Mouse (Mus musculus) small intestine, adult 2 months (tissue): ENCODE results near the gene Dgke. TPM values are rescaled to one million over a fixed set of nuclear protein-coding genes. Genes with fewer than 3 reads are reported as not detected.
A peak's percentile ranks its signal among the peaks of the same experiment; 100 is the strongest.

Experiments used
- H3K27ac ChIP-seq: fragments of 200-500 bp; 2 replicates; pipeline ENCODE4 v1.5.1; 2012; ENCODE audit warnings: low read depth, low read length, control low read depth, inconsistent platforms; ENCODE audit not compliant: insufficient read depth
- H3K27me3 ChIP-seq: fragments of 200-500 bp; 2 replicates; pipeline ENCODE4 v1.6.1; 2012; ENCODE audit warnings: mild to moderate bottlenecking, moderate library complexity, low read length, inconsistent platforms; ENCODE audit not compliant: control insufficient read depth, insufficient read depth
- H3K36me3 ChIP-seq: fragments of 200-500 bp; 2 replicates; pipeline ENCODE4 v1.6.1; 2012; ENCODE audit warnings: mild to moderate bottlenecking, low read length, control low read depth, inconsistent platforms; ENCODE audit not compliant: control insufficient read depth, insufficient read depth
- H3K4me1 ChIP-seq: fragments of 200-500 bp; 2 replicates; pipeline ENCODE4 v1.6.1; 2012; ENCODE audit warnings: low read length, inconsistent platforms, mixed read lengths; ENCODE audit not compliant: control insufficient read depth, insufficient read depth, insufficient read length
- H3K4me3 ChIP-seq: fragments of 200-500 bp; 2 replicates; pipeline ENCODE4 v1.5.1; 2012; ENCODE audit warnings: low read depth, mild to moderate bottlenecking, control low read depth, inconsistent platforms, low read length, moderate library complexity
- CTCF ChIP-seq: fragments of 200-500 bp; IDR thresholded peaks from 2 replicates; pipeline ENCODE4 v1.5.1; 2012; ENCODE audit warnings: low read depth, mild to moderate bottlenecking, control low read depth, inconsistent platforms, low read length, moderate library complexity, mixed read lengths; ENCODE audit not compliant: insufficient replicate concordance, insufficient read length; ENCODE audit errors: extremely low read depth
- POLR2A ChIP-seq: fragments of 200-500 bp; IDR thresholded peaks from 2 replicates; pipeline ENCODE4 v1.6.1; 2012; ENCODE audit warnings: low read depth, mild to moderate bottlenecking, control low read depth, inconsistent platforms, low read length, moderate library complexity
- WGBS: fragments of 180-500 bp; shearing (Covaris S2); methylation state at CpG from one replicate; pipeline ENCODE4 v1.1.7; 2018; 5-methylcytosine and 5-hydroxymethylcytosine counted together
- polyA plus RNA-seq: library from polyadenylated mRNA; depleted of rRNA; stranded (reverse); fragments of >200 nt; gene quantifications from 2 replicates; pipeline ENCODE4 v1.2.3, GENCODE M21; 2012

The Dgke gene
- polyA plus RNA-seq, 1 experiment = 3.2 TPM

DNA sequence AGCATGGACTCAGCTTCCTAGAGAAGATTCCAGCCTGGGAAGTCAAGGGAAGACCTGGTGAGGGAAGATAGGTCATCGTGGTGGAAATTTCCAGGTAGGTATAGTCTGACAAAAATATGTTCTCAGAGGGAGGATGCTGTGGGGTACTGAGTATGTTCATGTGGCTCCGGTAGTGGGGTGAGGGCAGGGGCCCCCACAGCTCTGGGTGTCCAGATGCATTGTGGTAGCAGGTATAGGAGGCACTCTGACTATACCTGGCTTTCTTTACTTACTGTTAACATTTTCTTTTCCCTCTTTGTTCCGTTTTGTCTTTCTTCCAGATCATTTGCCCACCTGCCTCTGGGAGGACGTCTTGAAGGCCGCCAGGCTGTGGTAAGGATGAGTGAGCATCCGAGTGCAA is 524 bp downstream of the Dgke start:
- no peaks in the 10 kb centered on the region for H3K36me3 ChIP-seq
- no peak overlapping the region for H3K4me3 ChIP-seq
- H3K4me1 ChIP-seq = no peaks in the 10 kb centered on the region
- H3K27me3 ChIP-seq = no peaks in the 10 kb centered on the region
- H3K27ac ChIP-seq = no peak overlapping the region
- WGBS = 83% methylated on average over 6 of the region's 6 CpGs
- TF ChIP-seq POLR2A = no peak
- TF ChIP-seq CTCF = no peak

GRCm38 (mm10) chr11:89065297-89065696 is 1.4 kb downstream of the Dgke start:
- no peaks in the 10 kb centered on the region for H3K27me3 ChIP-seq
- TF ChIP-seq POLR2A (no peak), CTCF (peak; percentile 36; the same call in 1 of the 2 replicates)
- peaks cover 4% of the 10 kb centered on the region; the same call in 1 of the 2 replicates for H3K4me1 ChIP-seq
- no peak overlapping the region for H3K4me3 ChIP-seq
- H3K27ac ChIP-seq = no peak overlapping the region
- H3K36me3 ChIP-seq = no peaks in the 10 kb centered on the region
- 98% methylated on average over 3 of the region's 3 CpGs for WGBS

DNA sequence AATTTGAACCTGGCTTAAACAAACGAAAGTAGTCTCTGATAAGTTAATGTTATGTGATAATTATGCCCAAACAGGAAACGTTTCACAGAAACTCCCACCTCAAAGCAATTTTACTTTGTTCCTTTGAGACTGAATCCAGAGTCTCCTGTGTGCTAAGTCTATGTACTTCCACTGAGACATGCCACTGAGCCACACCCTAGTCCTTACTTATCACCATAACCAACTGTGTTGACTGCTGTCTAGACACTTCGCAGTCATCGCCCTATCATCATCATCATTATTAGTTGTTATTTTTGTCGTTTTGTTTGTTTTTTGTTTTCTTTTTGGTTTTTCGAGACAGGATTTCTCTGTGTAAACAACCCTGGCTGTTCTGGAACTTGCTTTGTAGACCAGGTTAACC is 2.3 kb downstream of the Dgke start:
- 49% methylated on average over 6 of the region's 6 CpGs for WGBS
- peaks cover 4% of the 10 kb centered on the region for H3K4me1 ChIP-seq
- no peaks in the 10 kb centered on the region for H3K36me3 ChIP-seq
- H3K27me3 ChIP-seq = no peaks in the 10 kb centered on the region
- TF ChIP-seq CTCF (no peak), POLR2A (no peak)
- H3K4me3 ChIP-seq = no peak overlapping the region
- no peak overlapping the region for H3K27ac ChIP-seq

DNA sequence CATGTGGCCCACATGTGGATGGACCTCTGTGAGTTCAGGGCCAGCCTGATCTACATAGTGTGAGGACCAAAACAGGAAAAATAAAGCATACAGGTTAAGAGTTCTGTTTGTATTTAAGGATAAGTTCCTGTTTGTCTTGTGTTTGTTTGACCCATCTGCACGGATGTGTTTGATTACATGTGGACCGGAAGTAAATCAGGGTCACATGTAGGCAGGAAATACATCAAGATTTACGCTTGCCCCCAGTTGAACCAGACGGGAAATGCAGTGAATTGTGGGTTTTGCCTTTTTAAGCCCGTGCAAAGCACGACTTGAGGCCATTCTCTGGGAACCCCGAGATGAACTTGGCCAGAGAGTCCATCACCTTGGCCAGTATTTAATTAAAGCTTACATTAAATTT is 5.3 kb downstream of the Dgke start:
- 71% methylated on average over 7 of the region's 7 CpGs for WGBS
- Histone ChIP-seq H3K4me3 (no peak overlapping the region), H3K27ac (no peak overlapping the region), H3K27me3 (no peaks in the 10 kb centered on the region), H3K36me3 (no peaks in the 10 kb centered on the region), H3K4me1 (peaks cover 5% of the 10 kb centered on the region)
- TF ChIP-seq CTCF (no peak), POLR2A (no peak)

- H3K36me3 ChIP-seq = no peaks in the 10 kb centered on the region
- H3K27ac ChIP-seq = peak overlapping the region; percentile 6; the same call in 1 of the 2 replicates
- no peaks in the 10 kb centered on the region for H3K27me3 ChIP-seq
- under 1% methylated on average over 63 of the region's 63 CpGs for WGBS
- peaks cover 8% of the 10 kb centered on the region for H3K4me1 ChIP-seq
- peak overlapping the region; percentile 78 for H3K4me3 ChIP-seq
- no peak for TF ChIP-seq CTCF
- 0 out of 2 replicates have a peak, but pooled peaks have one; percentile 1 for TF ChIP-seq POLR2A
These were observed 6.1 kb downstream of the Dgke start for GRCm38 (mm10) chr11:89060423-89061089.

DNA sequence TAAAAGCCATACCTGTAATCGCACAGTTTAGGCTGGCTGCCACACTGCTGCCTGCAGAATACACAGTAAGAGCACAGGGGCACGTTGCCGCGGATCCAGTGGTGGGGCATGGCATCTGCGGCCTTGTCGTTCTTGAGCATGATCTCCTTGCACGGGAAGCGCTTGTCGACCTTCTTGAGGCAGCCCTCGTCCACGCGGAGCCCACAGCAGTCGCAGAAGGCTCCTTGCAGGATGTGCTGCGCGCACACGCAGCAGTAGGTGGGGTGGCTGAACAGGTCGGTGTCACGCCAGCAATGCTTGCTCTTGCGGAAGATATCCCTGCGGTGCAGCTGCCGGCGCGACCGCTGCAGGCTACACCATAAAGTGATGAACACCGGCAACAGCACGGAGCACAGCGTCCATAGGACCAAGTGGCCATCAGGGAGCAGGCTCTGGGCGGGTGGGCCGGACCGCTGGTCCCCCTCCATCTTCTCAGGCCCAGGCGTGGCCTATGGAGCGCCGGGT is 6.7 kb downstream of the Dgke start:
- TF ChIP-seq POLR2A (no peak), CTCF (no peak)
- H3K27ac ChIP-seq = peak overlapping the region; percentile 6; the same call in 1 of the 2 replicates
- peaks cover 8% of the 10 kb centered on the region for H3K4me1 ChIP-seq
- no peaks in the 10 kb centered on the region for H3K27me3 ChIP-seq
- under 1% methylated on average over 33 of the region's 33 CpGs for WGBS
- peak overlapping the region; percentile 78 for H3K4me3 ChIP-seq
- H3K36me3 ChIP-seq = peaks cover 2% of the 10 kb centered on the region

DNA sequence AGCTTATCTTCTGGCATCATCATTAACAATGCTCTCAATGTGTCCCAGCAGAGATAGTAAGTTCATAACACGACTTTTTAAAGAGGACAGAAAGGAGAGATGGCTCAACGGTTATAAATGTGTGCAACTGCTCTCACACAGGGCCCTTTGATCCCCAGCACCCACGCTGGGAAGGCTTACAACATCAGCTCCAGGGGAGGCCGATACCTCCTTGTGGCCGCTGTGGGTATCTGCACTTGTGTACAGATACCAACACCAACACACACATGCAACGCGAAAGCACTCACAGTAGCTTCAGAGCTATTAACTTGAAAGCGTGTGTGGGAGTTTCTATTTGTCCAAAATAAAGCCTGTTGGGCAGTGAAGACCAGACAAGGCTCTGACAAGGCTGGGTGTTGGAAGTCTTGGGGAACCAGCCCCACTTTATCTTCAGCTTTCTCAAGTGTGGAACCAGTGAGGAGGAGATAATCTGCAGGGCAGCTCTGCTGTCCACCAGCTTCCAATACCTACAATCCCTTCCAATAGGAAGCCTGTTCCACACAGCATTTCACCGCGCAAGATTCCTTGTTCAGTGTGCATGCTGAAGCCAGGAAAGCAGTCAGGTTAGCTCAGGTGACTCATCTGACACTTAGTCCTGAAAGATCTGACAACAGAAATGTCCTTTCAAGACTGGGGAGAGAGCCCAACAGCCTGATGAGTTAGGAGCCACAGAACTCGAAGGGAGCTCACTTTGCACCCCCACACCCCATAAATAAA is 8.0 kb downstream of the Dgke start:
- H3K27me3 ChIP-seq = no peaks in the 10 kb centered on the region
- no peak overlapping the region for H3K27ac ChIP-seq
- TF ChIP-seq CTCF (peak; percentile 52; the same call in 1 of the 2 replicates), POLR2A (no peak)
- peak overlapping the region; percentile 3; the same call in 1 of the 2 replicates for H3K4me3 ChIP-seq
- H3K4me1 ChIP-seq = peaks cover 8% of the 10 kb centered on the region
- peaks cover 4% of the 10 kb centered on the region for H3K36me3 ChIP-seq
- 61% methylated on average over 11 of the region's 11 CpGs for WGBS
